Mouse (Mus musculus) left cerebral cortex, postnatal 4 days (tissue): Measurements from ENCODE around the gene Tas2r143. TPM values are rescaled to one million over a fixed set of nuclear protein-coding genes. Genes with fewer than 3 reads are reported as not detected.

Source experiments
- DNase-seq: peaks from one replicate; pipeline ENCODE4 v3.0.0-alpha.2; 2022
- intact Hi-C: fragments of 180-260 bp; cut with DNase I; formaldehyde crosslinking; loops from one replicate; pipeline ENCODE4 v1.15.1; 2025
- total RNA-seq, 2 experiments: library from RNA; stranded (reverse); gene quantifications; 2 replicates each; pipeline ENCODE4 v1.2.3; 2021

The Tas2r143 gene
- not detected for total RNA-seq

DNA sequence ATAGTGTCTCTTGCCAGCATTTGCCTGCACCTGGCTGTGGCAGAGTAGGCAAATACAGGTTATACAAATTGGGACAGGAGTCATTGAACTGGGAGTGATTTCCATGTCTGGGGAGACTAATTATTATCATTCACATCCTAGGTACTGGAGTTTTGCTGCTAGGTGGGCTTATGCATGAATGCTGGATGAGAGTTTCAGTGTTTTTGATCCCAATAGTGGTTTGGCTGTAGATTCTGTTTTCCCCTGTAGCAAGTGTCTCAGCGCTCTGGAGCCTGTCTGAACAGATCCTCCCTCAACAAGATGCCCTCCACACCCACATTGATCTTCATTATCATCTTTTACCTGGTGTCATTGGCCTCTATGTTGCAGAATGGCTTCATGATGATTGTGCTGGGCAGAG is at the start of gene Tas2r143:
Gene Tas2r143, plus strand, starts transcription at position 301 of the 400 bp plus-strand sequence.
- no peak for DNase-seq
- intact Hi-C loops: no loop called here

- intact Hi-C loops: no loop called here
- no peak for DNase-seq
Observed at GRCm38 (mm10) chr6:42350968-42351775, 48.9 kb upstream of the Tas2r143 start.

DNA sequence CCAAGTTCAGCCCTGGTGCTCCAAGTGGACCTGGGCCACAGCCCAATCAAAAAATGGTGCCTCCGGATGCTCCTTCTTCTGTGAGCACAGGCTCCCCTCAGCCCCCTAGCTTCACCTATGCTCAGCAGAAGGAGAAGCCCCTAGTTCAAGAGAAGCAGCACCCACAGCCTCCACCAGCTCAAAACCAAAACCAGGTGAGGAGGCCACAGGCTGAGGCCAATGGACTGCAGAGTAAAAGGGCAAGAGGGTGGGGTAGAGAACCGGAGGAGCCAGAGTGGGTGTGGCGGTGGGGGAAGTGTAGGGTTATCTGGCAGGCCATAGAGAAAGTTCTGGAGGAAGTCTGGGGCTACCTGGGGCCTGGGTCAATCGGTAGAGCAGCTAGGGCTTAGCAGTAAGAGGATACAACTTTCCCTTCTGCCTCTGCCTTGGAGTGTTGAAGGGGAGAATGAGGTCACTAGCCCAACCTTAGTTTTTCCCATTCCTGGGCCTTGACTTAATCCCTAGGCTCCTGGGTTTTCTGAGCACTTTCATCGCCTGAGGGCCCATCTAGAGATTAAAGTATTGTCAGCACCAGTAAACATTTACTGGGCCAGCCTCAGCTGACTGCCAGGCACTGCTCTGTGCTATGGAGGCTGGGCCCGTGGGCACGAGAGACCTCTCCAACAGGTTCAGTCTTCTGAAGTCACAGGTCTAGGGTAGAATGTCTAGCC is 48.1 kb upstream of the Tas2r143 start:
- intact Hi-C loops: no loop called here

DNA sequence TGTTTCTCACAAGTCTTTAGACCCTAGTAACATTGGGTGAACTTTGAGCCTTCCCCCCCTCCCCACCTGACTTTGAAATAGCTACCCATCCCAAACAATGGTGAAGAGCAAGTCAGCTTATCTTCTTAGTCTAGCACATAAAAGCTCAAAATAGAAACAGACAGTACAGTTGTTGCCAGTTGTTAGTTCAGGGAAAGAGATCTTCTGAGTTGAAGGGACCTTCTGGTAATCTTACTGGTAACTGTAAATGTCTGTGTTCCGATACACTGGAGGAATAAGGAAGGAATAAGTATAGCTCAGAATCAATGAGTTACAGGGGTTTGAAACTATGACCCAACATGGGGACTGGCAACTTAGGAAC is 47.6 kb upstream of the Tas2r143 start:
- intact Hi-C loops: no loop called here
- no peak for DNase-seq

More for the DNA sequence above, 48.1 kb upstream of the Tas2r143 start:
- no peak for DNase-seq

GRCm38 (mm10) chr6:42353180-42353579 is 46.9 kb upstream of the Tas2r143 start:
- DNase-seq: no peak
- intact Hi-C loops: no loop called here

DNA sequence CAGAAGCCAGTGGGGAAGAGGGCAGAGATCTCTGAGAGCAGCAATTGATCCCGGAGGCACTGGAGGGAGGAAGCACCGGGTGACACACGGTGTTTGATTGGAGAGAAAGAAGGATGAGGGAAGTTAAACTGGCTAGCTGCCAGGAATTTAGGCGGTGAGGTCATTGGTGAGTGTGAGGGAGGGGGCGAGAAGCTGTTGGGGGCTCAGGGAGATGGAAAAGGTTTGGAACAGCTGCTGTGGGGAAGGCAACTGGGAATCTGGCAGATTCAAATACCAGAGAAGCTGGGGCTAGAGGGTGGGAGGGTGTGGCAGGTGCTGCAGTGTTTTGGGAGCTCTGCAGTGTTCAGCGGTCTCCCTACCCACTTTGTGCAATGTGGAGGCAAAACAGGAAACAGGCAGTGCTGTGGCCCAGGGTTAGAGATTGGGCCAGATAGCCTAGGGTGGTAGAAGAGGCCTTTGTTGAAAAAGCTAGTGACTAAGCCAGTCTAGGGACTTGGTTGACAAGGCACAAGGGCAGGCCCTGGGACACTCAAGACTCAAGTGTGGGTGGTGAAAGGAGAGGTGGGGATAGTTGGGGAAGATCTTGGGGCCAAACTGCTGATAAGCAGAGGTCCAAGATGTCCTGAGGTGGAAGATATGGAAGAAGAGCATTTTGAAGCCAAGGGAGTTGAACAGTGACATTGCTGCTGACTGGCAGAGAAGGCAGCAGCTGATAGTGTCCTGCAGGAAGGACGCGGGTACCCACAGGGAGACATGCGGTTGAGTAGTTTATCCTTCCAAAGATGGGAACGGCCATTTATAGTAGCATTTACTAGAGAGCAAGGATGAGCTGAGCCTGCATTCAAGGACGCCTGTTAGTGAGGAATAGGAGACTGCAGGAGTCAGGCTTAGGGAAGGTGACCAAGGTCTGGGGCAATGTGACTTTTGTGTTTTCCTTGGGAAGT is 45.7 kb upstream of the Tas2r143 start:
- intact Hi-C loops: no loop called here
- peak; percentile 17 for DNase-seq

DNA sequence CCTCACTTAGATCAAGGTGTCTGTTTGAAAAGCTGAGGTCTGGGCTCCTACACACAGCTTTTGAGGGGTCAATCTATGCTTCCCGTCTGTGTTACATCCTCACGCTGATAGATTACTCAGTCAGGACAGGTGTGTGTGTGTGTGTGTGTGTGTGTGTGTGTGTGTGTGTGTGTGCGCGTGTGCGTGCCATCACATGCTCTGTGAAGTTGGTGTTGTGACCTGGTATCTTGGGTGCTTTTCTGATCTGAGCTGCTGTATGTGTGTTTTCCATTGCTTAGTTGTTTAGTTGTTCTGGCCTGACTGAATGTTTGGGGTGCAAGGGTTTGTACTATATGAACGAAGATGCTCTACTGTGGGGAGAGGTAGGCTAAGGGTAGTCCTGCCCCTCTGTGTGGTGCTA is 44.7 kb upstream of the Tas2r143 start:
- intact Hi-C loops: no loop called here
- DNase-seq: no peak

GRCm38 (mm10) chr6:42355794-42356600 is 44.0 kb upstream of the Tas2r143 start:
- no peak for DNase-seq
- intact Hi-C loops: no loop called here

DNA sequence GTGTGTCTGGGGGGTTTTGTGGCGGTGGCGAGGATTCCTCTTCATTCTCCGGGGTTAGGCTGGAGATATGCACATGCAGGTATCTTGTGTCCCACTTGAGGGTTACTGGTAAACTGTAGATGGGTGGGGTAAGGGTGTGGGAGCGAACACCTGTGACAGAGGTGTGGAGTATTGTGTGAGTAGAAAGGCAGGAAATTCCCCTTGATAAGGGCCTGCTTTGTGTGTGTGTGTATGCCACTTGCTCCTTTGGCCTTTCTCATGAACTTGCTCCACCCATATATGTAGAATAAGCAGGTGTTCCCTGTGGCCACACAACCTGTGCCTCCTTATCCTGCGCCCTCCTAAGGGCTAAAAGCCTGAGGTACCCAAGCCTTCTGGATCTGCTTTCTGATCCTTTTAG is 43.1 kb upstream of the Tas2r143 start:
- intact Hi-C loops: no loop called here
- DNase-seq: no peak

- intact Hi-C loops: no loop called here
- no peak for DNase-seq
Observed at GRCm38 (mm10) chr6:42357901-42358300, 42.1 kb upstream of the Tas2r143 start.

DNA sequence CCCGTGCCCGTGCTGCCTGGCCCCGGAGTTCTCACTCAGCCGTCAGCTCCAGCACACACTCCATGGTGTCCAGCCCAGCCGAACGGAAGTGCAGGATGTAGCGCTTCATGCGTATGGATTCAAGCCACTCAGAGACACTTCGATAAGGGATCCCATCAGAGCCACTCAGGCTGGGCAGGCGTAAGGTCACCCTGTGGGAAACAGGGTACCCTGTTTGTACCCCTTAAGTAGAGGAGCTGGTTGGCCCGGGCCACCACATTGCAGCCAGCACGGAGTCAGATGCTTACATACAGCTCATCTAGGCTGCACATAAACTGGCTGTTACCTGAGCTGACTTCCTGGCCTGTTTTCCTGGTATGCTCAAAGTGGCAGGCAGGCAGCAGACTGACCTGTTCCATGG is 41.1 kb upstream of the Tas2r143 start:
- DNase-seq: no peak

GRCm38 (mm10) chr6:42359364-42360147 is 40.5 kb upstream of the Tas2r143 start:
- no peak for DNase-seq
- intact Hi-C loops: no loop called here

More for the DNA sequence above, 41.1 kb upstream of the Tas2r143 start:
- intact Hi-C loops: no loop called here

DNA sequence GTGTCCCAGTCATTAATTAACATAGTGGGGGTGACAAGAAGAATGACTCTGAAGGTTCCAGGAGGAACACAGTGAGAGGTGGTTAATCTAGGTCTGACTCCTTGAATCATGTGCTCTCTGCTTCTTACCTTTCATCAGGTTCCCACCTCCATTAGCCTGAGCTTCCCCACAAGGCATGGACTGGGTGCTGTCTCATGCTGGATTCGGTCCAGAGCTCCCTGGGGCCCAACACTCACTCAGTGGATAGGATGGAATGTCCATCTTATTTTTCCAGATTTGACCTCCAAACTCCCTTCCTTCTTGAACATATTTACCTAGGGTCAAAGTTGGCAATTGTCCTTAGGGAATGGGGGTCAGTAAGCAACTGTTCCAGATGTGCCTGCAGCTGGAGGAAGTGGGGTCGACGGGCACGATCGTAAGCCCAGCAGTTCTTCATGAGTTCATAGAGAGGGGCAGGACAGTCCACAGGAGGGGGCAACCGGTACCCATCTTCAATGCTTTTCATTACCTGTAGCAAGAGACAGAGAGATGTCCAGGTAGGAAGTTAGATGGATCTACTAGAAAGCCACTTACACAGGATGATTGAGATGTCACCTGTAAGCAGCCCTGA is 39.7 kb upstream of the Tas2r143 start:
- intact Hi-C loops: no loop called here
- DNase-seq: no peak

DNA sequence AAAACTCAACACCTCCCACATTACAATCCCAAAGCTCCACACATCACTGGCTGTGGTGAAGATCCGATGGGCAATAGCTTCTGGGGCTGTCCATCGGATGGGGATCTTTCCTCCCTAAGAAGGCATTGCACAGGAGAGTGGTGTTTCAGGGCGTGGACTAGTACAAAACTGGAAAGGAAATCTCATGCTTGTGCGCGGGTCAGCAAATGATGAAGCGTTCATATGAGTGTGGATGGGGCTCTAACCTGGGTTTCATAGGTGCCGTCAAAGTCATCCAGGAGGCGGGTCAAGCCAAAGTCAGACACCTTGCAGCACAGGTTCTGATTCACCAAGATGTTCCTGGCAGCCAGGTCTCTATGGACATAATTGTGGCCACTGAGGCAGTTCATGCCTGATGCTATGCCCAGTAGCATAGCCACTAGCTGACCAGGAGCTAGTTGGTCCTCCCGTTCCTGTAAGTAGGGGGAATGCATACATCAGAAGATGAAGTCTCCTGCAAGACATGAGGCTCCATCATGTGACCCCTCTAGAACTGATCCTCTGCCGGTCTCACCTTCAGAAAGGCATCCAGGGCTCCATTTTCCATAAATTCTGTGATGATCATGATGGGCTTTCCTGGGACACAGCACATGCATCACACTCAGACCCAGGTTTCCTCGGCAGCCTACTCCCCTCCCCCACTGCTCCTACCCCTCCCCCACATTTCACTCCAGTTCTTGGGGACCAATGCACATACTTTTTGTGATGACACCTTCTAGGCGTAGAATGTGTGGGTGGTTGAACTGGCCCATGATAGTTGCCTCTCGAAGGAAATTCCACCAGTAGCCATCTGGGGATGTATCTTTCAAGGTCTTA is 38.8 kb upstream of the Tas2r143 start:
- intact Hi-C loops: no loop called here
- no peak for DNase-seq

DNA sequence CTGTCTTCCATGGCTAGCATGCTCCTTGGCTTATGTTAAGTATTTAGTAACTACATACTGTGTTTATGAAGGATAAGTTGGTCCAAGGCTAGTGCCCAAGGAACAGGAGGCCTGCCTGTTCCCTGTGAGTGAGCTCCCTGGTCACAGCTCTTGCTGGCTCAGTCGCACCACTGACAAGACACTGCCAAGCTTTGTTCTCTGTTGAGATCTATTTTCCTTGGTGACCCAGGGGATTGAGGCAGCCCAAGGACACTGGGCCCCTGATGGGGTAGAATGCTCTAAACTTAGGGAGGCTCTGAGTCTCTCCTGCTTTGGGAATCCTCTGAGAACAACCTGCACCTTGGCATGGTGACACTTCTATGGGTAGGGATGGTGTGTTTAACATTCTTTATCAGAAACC is 38.0 kb upstream of the Tas2r143 start:
- intact Hi-C loops: no loop called here
- no peak for DNase-seq

- intact Hi-C loops: no loop called here
- no peak for DNase-seq
Observed at GRCm38 (mm10) chr6:42362497-42362896, 37.5 kb upstream of the Tas2r143 start.

- no peak for DNase-seq
- intact Hi-C loops: no loop called here
Observed at GRCm38 (mm10) chr6:42362974-42363373, 37.1 kb upstream of the Tas2r143 start.

- no peak for DNase-seq
- intact Hi-C loops: no loop called here
Observed at GRCm38 (mm10) chr6:42364066-42364465, 36.0 kb upstream of the Tas2r143 start.
